Comparison of ENCODE assay signal across 8 mouse cellular contexts in the genomic region with DNA sequence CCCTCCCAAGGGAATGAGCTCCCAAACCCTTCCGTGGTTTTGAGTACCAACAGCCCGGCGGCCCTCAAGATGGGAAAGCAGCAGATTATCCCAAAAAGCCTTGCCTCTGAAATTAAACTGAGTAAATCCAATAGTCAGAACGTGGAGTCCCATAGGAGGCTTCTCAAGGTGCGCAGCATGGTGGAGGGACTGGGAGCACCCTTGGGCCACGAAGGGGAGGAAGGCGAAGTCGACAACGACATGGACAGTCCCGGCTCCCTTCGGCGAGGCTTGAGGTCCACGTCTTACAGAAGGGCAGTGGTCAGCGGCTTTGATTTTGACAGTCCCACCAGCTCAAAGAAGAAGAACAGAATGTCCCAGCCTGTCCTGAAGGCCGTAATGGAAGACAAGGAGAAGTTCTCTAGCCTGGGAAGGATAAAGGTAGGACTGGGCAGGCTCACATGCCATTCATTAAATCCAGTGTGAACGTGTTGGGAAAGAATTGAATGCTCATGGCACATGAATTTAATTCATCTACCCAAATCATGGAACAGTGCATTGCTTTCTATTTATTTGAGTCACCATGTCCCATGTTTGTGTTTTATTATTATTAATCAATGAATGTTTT. TPM values are rescaled to one million over a fixed set of nuclear protein-coding genes. Genes with fewer than 3 reads are reported as not detected.
A peak's percentile ranks its signal among the peaks of the same experiment; 100 is the strongest.
DNase-seq lines count a peak whose midpoint lies in the region; ATAC-seq and TF ChIP-seq lines count a peak whose summit lies in the region.

No protein-coding gene starts in this region.

- DNase-seq in liver, adult 2 months (ENCODE audit: extremely low read depth, low read depth, low spot score) = peak; percentile 37
- no peak for DNase-seq in liver
- DNase-seq in forebrain, postnatal 0 days = no peak
- no peak for DNase-seq in liver, embryonic 14.5 days (ENCODE audit: low read depth in 3 of 3, low spot score in 3 of 3)
- no peak for DNase-seq in frontal cortex, postnatal 10 days (ENCODE audit: low spot score in 2 of 2)
- DNase-seq in adrenal gland, postnatal 4 days (ENCODE audit: low spot score in 2 of 2) = no peak

- H3K9me3 ChIP-seq in forebrain, postnatal 0 days (ENCODE audit: low read length) = no peaks in the 10 kb centered on the region
- no peaks in the 10 kb centered on the region for H3K9me3 ChIP-seq in liver, embryonic 14.5 days (ENCODE audit: control insufficient read depth, low read length)
- no peaks in the 10 kb centered on the region for H3K9me3 ChIP-seq in stomach, embryonic 14.5 days (ENCODE audit: control insufficient read depth, low read depth, low read length)

- no peak for ATAC-seq in forebrain, postnatal 0 days
- ATAC-seq in liver, embryonic 14.5 days (ENCODE audit: insufficient read depth) = no peak
- no peak for ATAC-seq in stomach, embryonic 14.5 days (ENCODE audit: insufficient number of reproducible peaks, insufficient read depth, low FRiP score, low read depth)
- no peak for ATAC-seq in erythroblast, adult 5-6 weeks (replicated peaks; ENCODE audit: low FRiP score, poor library complexity, severe bottlenecking)

- peaks cover 10% of the 10 kb centered on the region; the same call in 1 of the 2 replicates for H3K79me2 ChIP-seq in liver, adult 2 months (ENCODE audit: control insufficient read depth, insufficient read depth, low read length)

- no peak for TF ChIP-seq CTCF in liver, adult 2 months (IDR thresholded peaks at IDR 0.05; ENCODE audit: low read depth, low read length)
- no peak for TF ChIP-seq CTCF in forebrain, postnatal 0 days (IDR thresholded peaks at IDR 0.05; ENCODE audit: low read depth)
- TF ChIP-seq CTCF in liver, embryonic 14.5 days (IDR thresholded peaks at IDR 0.05; ENCODE audit: low read depth) = no peak

- peak overlapping the region; percentile 94 for H3K4me3 ChIP-seq in liver, adult 2 months (ENCODE audit: insufficient read depth, low read depth, low read length)
- H3K4me3 ChIP-seq in forebrain, postnatal 0 days (ENCODE audit: low read depth, low read length) = peak overlapping the region; percentile 76
- no peak overlapping the region for H3K4me3 ChIP-seq in liver, embryonic 14.5 days (ENCODE audit: insufficient read depth in 1 of 2, low read depth in 2 of 2, low read length in 2 of 2)
- H3K4me3 ChIP-seq in stomach, embryonic 14.5 days (ENCODE audit: low read depth, low read length) = peak overlapping the region; percentile 69

- H3K4me1 ChIP-seq in liver, adult 2 months (ENCODE audit: control insufficient read depth, insufficient read depth, low read length) = peaks cover 5% of the 10 kb centered on the region; the same call in 1 of the 2 replicates
- H3K4me1 ChIP-seq in forebrain, postnatal 0 days (ENCODE audit: insufficient read depth) = peaks cover 5% of the 10 kb centered on the region; the same call in 1 of the 2 replicates
- no peaks in the 10 kb centered on the region for H3K4me1 ChIP-seq in liver, embryonic 14.5 days (replicated peaks; ENCODE audit: control insufficient read depth in 2 of 2, insufficient read depth in 2 of 2, low read length in 1 of 2)
- H3K4me1 ChIP-seq in stomach, embryonic 14.5 days (ENCODE audit: control insufficient read depth, insufficient read depth, low read length) = peaks cover 3% of the 10 kb centered on the region; the same call in 1 of the 2 replicates

- no peak for TF ChIP-seq POLR2A in liver, adult 2 months (IDR thresholded peaks at IDR 0.05; ENCODE audit: extremely low read depth, insufficient read depth, low read length)

- H3K4me2 ChIP-seq in forebrain, postnatal 0 days (ENCODE audit: low read depth) = peak overlapping the region; percentile 84
- peak overlapping the region; percentile 49; the same call in 1 of the 2 replicates for H3K4me2 ChIP-seq in liver, embryonic 14.5 days (ENCODE audit: low read depth)
- peak overlapping the region; percentile 77 for H3K4me2 ChIP-seq in stomach, embryonic 14.5 days (replicated peaks; ENCODE audit: low read depth, low read length)

- H3K9ac ChIP-seq in liver, adult 2 months (ENCODE audit: low read depth, low read length) = peak overlapping the region; percentile 98
- peak overlapping the region; percentile 74 for H3K9ac ChIP-seq in forebrain, postnatal 0 days
- no peak overlapping the region for H3K9ac ChIP-seq in liver, embryonic 14.5 days (replicated peaks)
- H3K9ac ChIP-seq in stomach, embryonic 14.5 days (replicated peaks; ENCODE audit: low read depth, low read length) = peak overlapping the region; percentile 67

- peaks cover 29% of the 10 kb centered on the region for H3K36me3 ChIP-seq in liver, adult 2 months (ENCODE audit: control insufficient read depth, insufficient read depth, low read length)
- H3K36me3 ChIP-seq in forebrain, postnatal 0 days (ENCODE audit: insufficient read depth) = no peaks in the 10 kb centered on the region
- H3K36me3 ChIP-seq in liver, embryonic 14.5 days (replicated peaks; ENCODE audit: control insufficient read depth, insufficient read depth, low read depth) = no peaks in the 10 kb centered on the region
- no peaks in the 10 kb centered on the region for H3K36me3 ChIP-seq in stomach, embryonic 14.5 days (ENCODE audit: control insufficient read depth, insufficient read depth, low read length)

- 18% methylated on average over 16 of the region's 16 CpGs for WGBS in liver, adult 2 months
- WGBS in forebrain, postnatal 0 days = 9% methylated on average over 16 of the region's 16 CpGs
- WGBS in liver, embryonic 14.5 days (ENCODE audit: insufficient replicate concordance) = 20% methylated on average over 16 of the region's 16 CpGs
- WGBS in stomach, embryonic 14.5 days = 23% methylated on average over 16 of the region's 16 CpGs

- TF ChIP-seq EP300 in liver, embryonic 14.5 days (IDR thresholded peaks at IDR 0.05; ENCODE audit: low read depth) = no peak

- no peaks in the 10 kb centered on the region for H3K27me3 ChIP-seq in liver, adult 2 months (ENCODE audit: control insufficient read depth, insufficient read depth, low read length)
- H3K27me3 ChIP-seq in forebrain, postnatal 0 days (ENCODE audit: insufficient read depth, low read length) = no peaks in the 10 kb centered on the region
- H3K27me3 ChIP-seq in liver, embryonic 14.5 days (ENCODE audit: control insufficient read depth, insufficient read depth, low read length) = peaks cover 33% of the 10 kb centered on the region
- no peaks in the 10 kb centered on the region for H3K27me3 ChIP-seq in stomach, embryonic 14.5 days (ENCODE audit: control insufficient read depth, insufficient read depth, low read length)

- peak overlapping the region; percentile 98 for H3K27ac ChIP-seq in liver, adult 2 months (replicated peaks; ENCODE audit: insufficient read depth, low read depth, low read length)
- no peak overlapping the region for H3K27ac ChIP-seq in forebrain, postnatal 0 days (ENCODE audit: low read depth, low read length)
- no peak overlapping the region for H3K27ac ChIP-seq in liver, embryonic 14.5 days
- no peak overlapping the region for H3K27ac ChIP-seq in stomach, embryonic 14.5 days (ENCODE audit: low read length)

RNA-seq across cellular contexts. Expression of a gene that starts 2.1 kb away (rescaled TPM):
- total RNA-seq in liver, adult 2 months (2014; rRNA removed) = 23.6 and 29.2 TPM in 2 replicates
- polyA plus RNA-seq in liver, adult 2 months (2012; rRNA removed) = 7.2 and 10.4 TPM in 2 replicates
- total RNA-seq in forebrain, postnatal 0 days (2014; rRNA removed) = 24.0 and 33.0 TPM in 2 replicates
- 17.1 and 19.8 TPM in 2 replicates for polyA plus RNA-seq in forebrain, postnatal 0 days (2015; fragmentation: Nextera tagmentation; extraction: Ambion mirVana)
- polyA plus RNA-seq in liver, embryonic 14.5 days (2012; rRNA removed) = 0.09 and 0.10 TPM in 2 replicates
- 0.08 and 0.14 TPM in 2 replicates for polyA plus RNA-seq in liver, embryonic 14.5 days (2014; fragmentation: Nextera tagmentation; extraction: Ambion mirVana)
- polyA plus RNA-seq in stomach, embryonic 14.5 days (2014; fragmentation: Nextera tagmentation; extraction: Ambion mirVana) = 10.9 and 13.1 TPM in 2 replicates
- total RNA-seq in erythroblast, adult 5-6 weeks (2015; ENCODE audit: low replicate concordance) = not detected in 2 replicates
- 0.84 TPM in 1 of 2 replicates, not detected in the other for total RNA-seq in erythroblast, adult 5-6 weeks (2017; ENCODE audit: low replicate concordance)
- 1 to 10 TPM; 6.8 to 8.5 TPM for total RNA-seq in adrenal gland, postnatal 4 days (2021)

Comparison
In these comparisons a context has a peak if more than half of its experiments do, and no peak if none do; other contexts are left out.
1. H3K4me3 ChIP-seq: peak in liver, adult 2 months (single experiment), forebrain, postnatal 0 days (single experiment) and stomach, embryonic 14.5 days (single experiment); none in liver, embryonic 14.5 days (0 of 2).
2. RNA of a gene that starts 2.1 kb away (total RNA-seq): 23.6 to 29.2 TPM in liver, adult 2 months, 24.0 to 33.0 TPM in forebrain, postnatal 0 days and 6.8 to 8.5 TPM in adrenal gland, postnatal 4 days; 0.84 TPM in erythroblast, adult 5-6 weeks; every median in the first group is over 4 times any median in the second.
3. Peak in every context shown above with its lines, with median percentiles within 50 percentile points of each other: H3K4me2 ChIP-seq.